ENCODE assay signal across 13 mouse cellular contexts in the genomic region with DNA sequence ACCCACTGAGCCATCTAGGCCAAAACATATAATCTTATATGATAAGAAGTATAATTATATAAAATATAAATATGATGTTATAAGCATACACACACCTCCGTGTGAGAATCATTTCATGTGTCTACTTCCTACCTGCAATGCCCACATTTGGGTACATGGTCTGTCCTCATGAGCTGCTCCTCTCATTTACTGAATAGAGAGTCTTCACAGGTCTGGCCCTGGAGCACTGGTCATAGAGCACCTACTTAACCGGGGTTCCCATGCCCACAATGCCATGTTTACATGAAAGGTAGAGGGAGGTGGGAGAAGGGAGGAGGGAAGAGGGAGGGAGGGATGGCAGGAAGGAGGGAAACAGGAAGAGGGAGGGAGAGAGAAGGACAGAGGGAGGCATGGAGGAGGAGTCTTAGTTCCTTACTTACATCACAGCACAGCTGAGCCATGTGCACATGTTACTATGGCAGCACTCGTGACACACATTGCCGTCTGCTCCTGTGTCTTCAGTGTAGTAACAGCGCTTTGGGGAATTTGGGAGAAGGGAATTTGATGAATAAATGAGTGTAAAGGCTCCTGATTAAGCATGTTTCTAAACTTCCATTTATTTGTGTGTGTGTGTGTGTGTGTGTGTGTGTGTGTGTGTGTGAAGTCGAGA.
DNase-seq lines count a peak whose midpoint lies in the region; ATAC-seq lines count a peak whose summit lies in the region.
"Had no signal": no experiment of that assay in that cellular context is flagged by ENCODE, and none has a peak within 500 bp of the region (broad histone marks: within the 10 kb centered on the region; RNA-seq: fewer than 3 reads in every experiment).

No protein-coding gene starts in this region.

- no peaks in the 10 kb centered on the region for H3K9me3 ChIP-seq in hindbrain, embryonic 11.5 days (ENCODE audit: control insufficient read depth, low read length)
- H3K9me3 ChIP-seq in hindbrain, embryonic 10.5 days: no peaks in the 10 kb centered on the region; the same call in 1 of the 2 replicates
- no peaks in the 10 kb centered on the region for H3K9me3 ChIP-seq in neural tube, embryonic 12.5 days
- H3K9me3 ChIP-seq in hindbrain, embryonic 14.5 days (ENCODE audit: control insufficient read depth, low read length): no peaks in the 10 kb centered on the region
- no peaks in the 10 kb centered on the region for H3K9me3 ChIP-seq in heart, embryonic 11.5 days (replicated peaks; ENCODE audit: control insufficient read depth, low read length)
- H3K9me3 ChIP-seq: limb, embryonic 13.5 days; lung, embryonic 15.5 days had no signal

- no peak overlapping the region for H3K4me2 ChIP-seq in hindbrain, embryonic 11.5 days (replicated peaks; ENCODE audit: low read depth, low read length)
- H3K4me2 ChIP-seq in neural tube, embryonic 12.5 days (replicated peaks): no peak overlapping the region
- no peak overlapping the region for H3K4me2 ChIP-seq in hindbrain, embryonic 14.5 days (replicated peaks)
- H3K4me2 ChIP-seq in heart, embryonic 11.5 days: no peak overlapping the region
- H3K4me2 ChIP-seq: limb, embryonic 13.5 days; lung, embryonic 15.5 days had no signal

- no peaks in the 10 kb centered on the region; the same call in 1 of the 2 replicates for H3K27me3 ChIP-seq in hindbrain, embryonic 11.5 days (ENCODE audit: control insufficient read depth, insufficient read depth, low read length)
- no peaks in the 10 kb centered on the region for H3K27me3 ChIP-seq in hindbrain, embryonic 10.5 days (ENCODE audit: insufficient read depth, poor library complexity, severe bottlenecking)
- H3K27me3 ChIP-seq in neural tube, embryonic 12.5 days (replicated peaks): no peaks in the 10 kb centered on the region
- no peaks in the 10 kb centered on the region for H3K27me3 ChIP-seq in hindbrain, embryonic 14.5 days (ENCODE audit: control insufficient read depth, insufficient read depth, low read length)
- H3K27me3 ChIP-seq in heart, embryonic 11.5 days (ENCODE audit: control insufficient read depth, insufficient read depth, low read length): no peaks in the 10 kb centered on the region
- H3K27me3 ChIP-seq: limb, embryonic 13.5 days; lung, embryonic 15.5 days had no signal

- no peak overlapping the region for H3K4me3 ChIP-seq in hindbrain, embryonic 11.5 days (ENCODE audit: low read depth, low read length)
- no peak overlapping the region for H3K4me3 ChIP-seq in hindbrain, embryonic 10.5 days
- no peak overlapping the region for H3K4me3 ChIP-seq in neural tube, embryonic 12.5 days
- H3K4me3 ChIP-seq in hindbrain, embryonic 14.5 days (replicated peaks; ENCODE audit: low read length): no peak overlapping the region
- no peak overlapping the region for H3K4me3 ChIP-seq in heart, embryonic 11.5 days (ENCODE audit: low read depth, low read length)
- H3K4me3 ChIP-seq: limb, embryonic 13.5 days; lung, embryonic 15.5 days had no signal

- DNase-seq in hindbrain, embryonic 11.5 days (ENCODE audit: low spot score): no peak
- DNase-seq in hindbrain, embryonic 10.5 days (ENCODE audit: low spot score): no peak
- no peak for DNase-seq in neural tube, embryonic 10.5 days (ENCODE audit: extremely low spot score, low spot score)
- no peak for DNase-seq in hindbrain, embryonic 14.5 days (ENCODE audit: low spot score)
- DNase-seq in right cerebral cortex, postnatal 25 days: peak; percentile 9
- no peak for DNase-seq in kidney, postnatal 14 days
- DNase-seq: thymus, postnatal 36 days had no signal

- 79% methylated on average over 6 of the region's 6 CpGs for WGBS in hindbrain, embryonic 11.5 days
- WGBS in hindbrain, embryonic 10.5 days: 81% methylated on average over 6 of the region's 6 CpGs
- WGBS in neural tube, embryonic 12.5 days: 77% methylated on average over 6 of the region's 6 CpGs
- 68% methylated on average over 6 of the region's 6 CpGs for WGBS in hindbrain, embryonic 14.5 days
- WGBS in heart, embryonic 11.5 days (ENCODE audit: insufficient replicate concordance): 82% methylated on average over 6 of the region's 6 CpGs

- 0 out of 2 replicates have a peak, but pooled peaks have one; percentile 39 for ATAC-seq in hindbrain, embryonic 11.5 days (ENCODE audit: low FRiP score)
- 0 out of 2 replicates have a peak, but pooled peaks have one; percentile 46 for ATAC-seq in neural tube, embryonic 12.5 days (ENCODE audit: low FRiP score, low read depth)
- peak; percentile 64; the same call in 1 of the 2 replicates for ATAC-seq in hindbrain, embryonic 14.5 days (ENCODE audit: low FRiP score)
- no peak for ATAC-seq in heart, embryonic 11.5 days (replicated peaks; ENCODE audit: insufficient number of reproducible peaks, low FRiP score, low TSS enrichment)
- ATAC-seq: activated CD4-positive, CD25-positive, alpha-beta regulatory T cell, adult 4 months; intestine, embryonic 16.5 days had no signal

- H3K36me3 ChIP-seq in hindbrain, embryonic 11.5 days (ENCODE audit: control insufficient read depth, insufficient read depth, low read length): no peaks in the 10 kb centered on the region
- no peaks in the 10 kb centered on the region for H3K36me3 ChIP-seq in hindbrain, embryonic 10.5 days
- H3K36me3 ChIP-seq in neural tube, embryonic 12.5 days: no peaks in the 10 kb centered on the region
- no peaks in the 10 kb centered on the region for H3K36me3 ChIP-seq in hindbrain, embryonic 14.5 days (replicated peaks; ENCODE audit: control insufficient read depth, insufficient read depth)
- H3K36me3 ChIP-seq in heart, embryonic 11.5 days (ENCODE audit: control insufficient read depth, insufficient read depth, low read length): no peaks in the 10 kb centered on the region
- H3K36me3 ChIP-seq: limb, embryonic 13.5 days; lung, embryonic 15.5 days had no signal

- no peaks in the 10 kb centered on the region for H3K4me1 ChIP-seq in hindbrain, embryonic 11.5 days (replicated peaks; ENCODE audit: control insufficient read depth, insufficient read depth, low read length)
- peaks cover 20% of the 10 kb centered on the region for H3K4me1 ChIP-seq in hindbrain, embryonic 10.5 days (replicated peaks)
- H3K4me1 ChIP-seq in neural tube, embryonic 12.5 days: peaks cover 4% of the 10 kb centered on the region; the same call in 1 of the 2 replicates
- H3K4me1 ChIP-seq in hindbrain, embryonic 14.5 days (replicated peaks; ENCODE audit: control insufficient read depth, insufficient read depth, low read length): peaks cover 10% of the 10 kb centered on the region
- 0 out of 2 replicates have a peak, but pooled peaks cover 3% of the 10 kb centered on the region for H3K4me1 ChIP-seq in heart, embryonic 11.5 days (ENCODE audit: control insufficient read depth, insufficient read depth, low read length)

- H3K27ac ChIP-seq in hindbrain, embryonic 11.5 days (ENCODE audit: low read depth, low read length): no peak overlapping the region
- no peak overlapping the region for H3K27ac ChIP-seq in hindbrain, embryonic 10.5 days
- no peak overlapping the region for H3K27ac ChIP-seq in neural tube, embryonic 12.5 days
- no peak overlapping the region for H3K27ac ChIP-seq in hindbrain, embryonic 14.5 days
- H3K27ac ChIP-seq in heart, embryonic 11.5 days (ENCODE audit: low read depth, low read length): no peak overlapping the region
- H3K27ac ChIP-seq: limb, embryonic 13.5 days; lung, embryonic 15.5 days had no signal

- no peak overlapping the region for H3K9ac ChIP-seq in hindbrain, embryonic 11.5 days (ENCODE audit: low read depth, low read length)
- no peak overlapping the region for H3K9ac ChIP-seq in neural tube, embryonic 12.5 days
- no peak overlapping the region for H3K9ac ChIP-seq in hindbrain, embryonic 14.5 days
- no peak overlapping the region for H3K9ac ChIP-seq in heart, embryonic 11.5 days (ENCODE audit: low read depth, low read length)
- H3K9ac ChIP-seq: limb, embryonic 13.5 days; lung, embryonic 15.5 days had no signal
